Mouse (Mus musculus) cortical plate, adult 2 months (tissue): ENCODE results near the gene Hdgfl3. TPM values are rescaled to one million over a fixed set of nuclear protein-coding genes. Genes with fewer than 3 reads are reported as not detected.

ENCODE experiments used
- H3K27ac ChIP-seq: fragments of 200-500 bp; 2 replicates; pipeline ENCODE4 v1.5.1; 2012; ENCODE audit warnings: low read length, control low read depth, inconsistent platforms; ENCODE audit not compliant: insufficient read depth
- H3K4me1 ChIP-seq: fragments of 200-500 bp; 2 replicates; pipeline ENCODE4 v1.6.1; 2011; ENCODE audit warnings: low read length; ENCODE audit not compliant: control insufficient read depth, insufficient read depth
- H3K4me3 ChIP-seq: fragments of 200-500 bp; 2 replicates; pipeline ENCODE4 v1.5.1; 2011; ENCODE audit warnings: mild to moderate bottlenecking, low read length, control low read depth; ENCODE audit not compliant: insufficient read depth
- CTCF ChIP-seq: fragments of 200-500 bp; IDR thresholded peaks from 2 replicates; pipeline ENCODE4 v1.5.1; 2011; ENCODE audit warnings: mild to moderate bottlenecking, control low read depth, low read length; ENCODE audit not compliant: insufficient read depth; ENCODE audit errors: extremely low read depth
- POLR2A ChIP-seq: fragments of 200-500 bp; IDR thresholded peaks from 2 replicates; pipeline ENCODE4 v1.6.1; 2011; ENCODE audit warnings: mild to moderate bottlenecking, low read length, control low read depth; ENCODE audit not compliant: insufficient read depth; ENCODE audit errors: extremely low read depth
- polyA plus RNA-seq: library from polyadenylated mRNA; depleted of rRNA; stranded (reverse); fragments of >200 nt; gene quantifications from 2 replicates; pipeline ENCODE4 v1.2.3, GENCODE M21; 2012

Gene Hdgfl3
- polyA plus RNA-seq, 1 experiment = 40.4 TPM

DNA sequence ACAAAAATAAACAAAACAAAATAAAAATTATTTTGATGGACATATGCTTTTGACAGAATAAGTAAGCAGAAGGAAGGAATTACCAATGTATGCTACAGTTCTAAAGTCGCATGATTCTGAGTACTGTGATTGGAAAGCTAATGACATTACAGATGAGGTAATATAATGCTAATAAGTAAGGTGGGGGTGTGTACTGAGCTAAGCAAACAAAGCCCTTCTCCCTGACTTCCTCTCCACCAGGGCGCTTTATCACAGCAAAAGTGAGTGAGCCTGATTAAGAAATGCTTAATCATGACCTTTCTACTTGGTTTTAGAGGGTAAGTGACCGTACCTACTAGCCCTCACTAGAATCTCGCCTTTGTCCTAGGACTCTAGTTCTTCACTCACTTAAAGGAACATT, 14.0 kb downstream of the Hdgfl3 start:
- Histone ChIP-seq H3K4me3 (no peak overlapping the region), H3K4me1 (peaks cover 1% of the 10 kb centered on the region), H3K27ac (no peak overlapping the region)
- TF ChIP-seq CTCF (no peak), POLR2A (no peak)

DNA sequence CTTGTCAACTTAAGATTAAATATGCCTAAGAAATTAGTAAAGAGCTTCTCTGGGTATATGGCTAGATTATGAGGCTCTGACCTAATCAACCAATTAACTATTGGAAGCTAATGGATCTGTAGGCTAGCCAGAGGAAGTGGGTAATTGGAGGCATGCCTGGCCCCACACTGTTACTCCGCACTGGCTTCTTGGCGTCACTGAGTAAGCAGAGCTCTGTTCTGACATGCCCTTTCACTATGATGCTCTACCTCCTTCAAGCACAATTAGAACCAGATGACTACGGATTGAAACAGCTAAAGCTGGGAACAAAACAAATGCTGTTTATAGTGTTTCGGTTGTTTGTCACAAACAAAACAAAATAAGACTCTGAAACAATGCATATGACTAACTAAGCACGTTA, 16.0 kb downstream of the Hdgfl3 start:
- no peak for TF ChIP-seq POLR2A
- TF ChIP-seq CTCF = no peak
- no peak overlapping the region for H3K4me3 ChIP-seq
- H3K27ac ChIP-seq = no peak overlapping the region
- H3K4me1 ChIP-seq = peaks cover 1% of the 10 kb centered on the region

DNA sequence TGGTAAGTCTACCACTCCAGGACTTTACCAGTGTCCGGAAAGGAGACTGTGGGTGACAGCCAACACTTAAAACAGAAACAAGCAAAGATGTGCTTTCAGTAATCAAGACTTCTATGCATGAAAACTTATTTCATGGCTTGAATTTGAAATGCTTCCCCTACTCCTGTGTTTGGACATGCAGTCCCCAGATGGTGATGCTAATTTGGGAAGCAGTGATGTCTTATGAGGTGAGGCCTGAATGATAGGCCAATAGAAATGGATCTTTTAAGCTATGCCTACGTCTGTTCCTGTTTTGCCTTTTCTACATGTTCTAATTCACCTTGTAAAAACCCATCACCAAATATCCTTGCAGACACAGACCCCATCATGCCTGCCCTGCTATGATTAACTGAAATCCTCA, 29.3 kb downstream of the Hdgfl3 start:
- no peak overlapping the region for H3K4me3 ChIP-seq
- H3K4me1 ChIP-seq = peaks cover 4% of the 10 kb centered on the region; the same call in 1 of the 2 replicates
- TF ChIP-seq POLR2A (no peak), CTCF (no peak)

DNA sequence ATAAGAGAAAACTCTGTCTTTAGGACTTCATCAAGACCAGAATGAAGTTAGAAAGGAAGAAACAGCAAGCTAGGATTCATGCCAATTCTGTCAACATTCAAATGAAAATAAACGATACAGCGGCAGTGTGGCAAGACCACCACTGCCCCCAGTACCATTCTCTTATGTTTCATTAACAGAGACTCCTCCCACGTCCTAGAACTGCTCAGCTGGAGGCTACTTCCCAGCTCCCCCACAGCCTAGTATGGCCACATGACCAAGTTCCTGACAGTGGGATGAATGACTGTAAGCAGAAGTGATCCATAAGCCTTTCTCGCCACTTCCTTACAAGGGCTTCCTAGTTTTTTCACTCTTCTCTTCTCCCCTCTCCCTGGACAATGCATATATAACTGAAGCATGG, 30.2 kb downstream of the Hdgfl3 start:
- Histone ChIP-seq H3K4me3 (no peak overlapping the region), H3K27ac (no peak overlapping the region), H3K4me1 (peaks cover 4% of the 10 kb centered on the region; the same call in 1 of the 2 replicates)
- TF ChIP-seq POLR2A (no peak), CTCF (no peak)

More for the DNA sequence above, 29.3 kb downstream of the Hdgfl3 start:
- no peak overlapping the region for H3K27ac ChIP-seq

DNA sequence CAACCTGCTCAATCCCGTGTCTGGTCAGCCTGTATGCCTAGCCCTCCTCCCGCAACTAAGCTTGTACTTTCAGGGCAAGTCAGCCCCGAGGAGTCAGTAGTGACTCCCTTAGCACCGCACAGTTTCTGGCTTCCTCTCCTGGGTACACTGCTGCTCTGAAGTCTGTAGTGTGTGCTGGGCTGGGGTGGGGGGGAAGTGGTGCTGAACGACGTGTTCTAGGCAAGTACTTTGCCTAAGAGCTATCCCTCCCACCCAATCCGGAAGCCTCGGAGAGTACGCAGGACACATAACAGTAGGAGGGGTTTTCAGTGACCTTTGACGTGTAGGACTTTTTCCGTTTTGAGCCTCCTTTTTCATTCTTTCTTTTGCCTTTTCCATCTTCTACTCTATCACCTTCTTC, 34.9 kb downstream of the Hdgfl3 start:
- Histone ChIP-seq H3K4me1 (peaks cover under 1% of the 10 kb centered on the region; the same call in 1 of the 2 replicates), H3K27ac (no peak overlapping the region), H3K4me3 (no peak overlapping the region)
- TF ChIP-seq CTCF = no peak
- no peak for TF ChIP-seq POLR2A

DNA sequence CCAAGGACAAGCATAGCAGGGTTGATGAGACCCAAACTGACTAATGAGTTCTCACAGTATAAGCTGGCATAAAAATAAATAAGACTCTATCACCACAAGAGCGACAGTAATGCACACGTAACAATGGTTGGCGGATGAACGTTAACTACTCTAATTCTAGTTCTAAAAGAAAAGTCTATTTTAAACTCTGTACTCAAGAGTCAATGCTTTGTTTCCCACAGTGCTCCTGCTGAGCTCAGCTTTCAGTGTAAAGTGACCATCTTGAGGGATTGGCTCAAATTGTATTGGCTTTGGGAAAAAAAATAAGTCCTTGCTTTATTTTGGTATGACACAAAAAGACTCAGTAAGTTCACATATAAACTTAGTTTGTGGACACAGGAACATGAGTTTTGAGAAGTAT, 49.1 kb downstream of the Hdgfl3 start:
- Histone ChIP-seq H3K4me1 (no peaks in the 10 kb centered on the region), H3K4me3 (no peak overlapping the region), H3K27ac (no peak overlapping the region)
- TF ChIP-seq POLR2A = no peak
- no peak for TF ChIP-seq CTCF

DNA sequence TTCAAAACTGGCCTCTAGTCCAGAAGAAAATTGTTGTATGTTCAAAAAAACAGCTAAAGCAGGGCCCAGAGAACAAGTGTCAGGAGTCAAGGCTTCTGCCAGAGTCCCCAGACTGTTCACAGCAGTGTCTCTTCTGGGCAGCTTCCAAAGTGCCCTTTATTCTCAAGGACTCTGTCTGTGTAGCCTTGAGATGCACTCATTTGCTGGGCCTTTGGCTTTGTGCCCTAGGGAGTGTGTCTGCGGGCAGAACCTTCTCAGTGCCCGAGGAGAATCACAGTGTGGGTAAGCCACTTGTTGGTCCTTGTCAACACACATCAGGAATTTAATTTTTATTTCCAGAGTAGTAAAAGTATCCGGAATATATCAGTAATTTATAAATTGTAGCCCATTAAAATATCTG, 52.7 kb downstream of the Hdgfl3 start:
- TF ChIP-seq CTCF (no peak), POLR2A (no peak)
- no peaks in the 10 kb centered on the region for H3K4me1 ChIP-seq
- no peak overlapping the region for H3K27ac ChIP-seq
- no peak overlapping the region for H3K4me3 ChIP-seq

DNA sequence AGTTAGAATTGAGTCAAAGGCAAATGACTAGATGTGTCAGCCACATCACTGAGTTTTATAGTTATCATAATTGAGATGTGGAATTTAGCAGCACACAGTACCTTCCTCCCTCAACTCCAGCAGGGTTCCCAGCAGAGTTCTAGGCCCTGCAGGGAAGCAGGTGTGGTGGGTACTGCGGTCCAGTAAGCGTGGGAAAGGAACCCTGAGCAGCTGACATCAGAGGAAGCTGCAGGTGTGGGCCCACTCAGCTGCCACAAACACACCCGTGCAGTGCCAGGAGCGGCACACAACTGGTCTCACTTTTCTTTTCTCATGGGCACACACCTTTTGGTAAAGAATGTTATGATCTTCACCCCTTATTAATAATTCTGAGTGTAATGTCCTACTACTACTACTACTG, 53.5 kb downstream of the Hdgfl3 start:
- no peak overlapping the region for H3K27ac ChIP-seq
- TF ChIP-seq CTCF (no peak), POLR2A (no peak)

DNA sequence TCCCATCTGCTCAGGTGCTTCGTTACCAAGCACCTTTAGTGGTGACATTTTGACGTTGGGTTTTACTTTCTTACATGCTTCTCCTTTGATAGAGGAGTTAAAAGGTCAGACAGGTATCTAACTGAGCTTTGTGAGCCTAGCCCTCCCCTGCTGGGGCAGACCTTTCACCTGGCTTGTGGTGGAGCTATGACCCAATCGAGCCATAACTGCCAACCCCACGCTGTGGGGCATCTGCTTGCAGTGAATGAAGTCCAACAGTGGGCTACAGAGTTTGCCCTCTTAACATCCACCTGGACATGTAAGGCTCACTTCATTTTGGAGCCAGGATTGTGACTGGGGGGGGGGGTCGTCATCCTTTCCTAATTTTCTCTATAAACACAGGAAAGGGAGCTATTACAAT, 54.0 kb downstream of the Hdgfl3 start:
- H3K27ac ChIP-seq = no peak overlapping the region
- H3K4me3 ChIP-seq = no peak overlapping the region
- H3K4me1 ChIP-seq = peaks cover 1% of the 10 kb centered on the region; the same call in 1 of the 2 replicates
- TF ChIP-seq POLR2A (no peak), CTCF (no peak)

More for the DNA sequence above, 53.5 kb downstream of the Hdgfl3 start:
- Histone ChIP-seq H3K4me1 (peaks cover 1% of the 10 kb centered on the region; the same call in 1 of the 2 replicates), H3K4me3 (no peak overlapping the region)

DNA sequence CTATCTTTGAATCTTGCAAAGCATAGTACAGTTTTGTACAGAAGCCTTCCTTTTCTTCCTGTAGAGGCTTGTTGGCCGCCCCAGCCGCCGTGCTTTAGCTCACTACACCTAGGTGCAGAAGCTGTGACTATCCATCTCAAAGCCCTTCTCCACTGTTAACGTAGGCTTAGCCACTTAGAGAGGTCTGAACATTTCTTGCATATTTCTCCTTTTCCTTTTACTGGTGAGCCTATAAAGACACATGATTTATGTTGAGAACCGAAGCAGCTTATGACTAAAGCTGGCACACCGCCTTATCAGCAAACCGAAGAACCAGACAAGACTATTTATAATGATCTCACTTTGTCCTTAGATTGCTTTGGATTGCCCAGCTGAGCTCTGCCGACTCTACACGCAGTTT, 58.9 kb downstream of the Hdgfl3 start:
- TF ChIP-seq CTCF (no peak), POLR2A (no peak)
- Histone ChIP-seq H3K27ac (no peak overlapping the region), H3K4me3 (no peak overlapping the region), H3K4me1 (peaks cover 7% of the 10 kb centered on the region; the same call in 1 of the 2 replicates)
